Mouse (Mus musculus) right cerebral cortex, postnatal 36 days (tissue): Measurements from ENCODE around the gene Gpm6b.

Experiments
- DNase-seq, 2 experiments: peaks; one replicate each; pipeline ENCODE4 v3.0.0; 2022; ENCODE audit warnings: low spot score in 2 of 2, mixed read lengths in 1 of 2

Gpm6b gene

DNA sequence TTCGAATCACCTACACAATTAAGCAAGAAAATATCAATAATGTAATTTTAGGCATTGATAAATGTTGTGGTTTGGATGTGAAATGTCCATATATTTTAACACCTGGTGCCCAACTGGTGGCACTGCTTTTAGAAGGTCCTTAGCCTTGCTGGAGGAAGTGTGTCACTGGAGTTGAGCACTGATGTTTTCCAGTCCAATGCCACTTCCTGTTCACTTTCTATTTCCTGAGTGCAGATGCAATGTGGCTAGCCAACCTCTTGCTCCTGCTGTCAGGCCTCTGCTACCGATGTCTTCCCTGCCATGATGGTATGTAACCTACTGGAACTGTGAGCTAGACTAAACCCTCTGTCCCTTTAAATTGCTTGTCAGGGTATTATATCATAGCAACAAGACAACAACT lies 65.6 kb downstream of the Gpm6b start:
- no peak for DNase-seq

GRCm38 (mm10) chrX:166307437-166308222 lies 68.9 kb downstream of the Gpm6b start:
- DNase-seq = no peak

GRCm38 (mm10) chrX:166308798-166309197 lies 70.1 kb downstream of the Gpm6b start:
- DNase-seq = no peak

- DNase-seq = no peak
Observed at GRCm38 (mm10) chrX:166315251-166315650, 76.5 kb downstream of the Gpm6b start.

DNA sequence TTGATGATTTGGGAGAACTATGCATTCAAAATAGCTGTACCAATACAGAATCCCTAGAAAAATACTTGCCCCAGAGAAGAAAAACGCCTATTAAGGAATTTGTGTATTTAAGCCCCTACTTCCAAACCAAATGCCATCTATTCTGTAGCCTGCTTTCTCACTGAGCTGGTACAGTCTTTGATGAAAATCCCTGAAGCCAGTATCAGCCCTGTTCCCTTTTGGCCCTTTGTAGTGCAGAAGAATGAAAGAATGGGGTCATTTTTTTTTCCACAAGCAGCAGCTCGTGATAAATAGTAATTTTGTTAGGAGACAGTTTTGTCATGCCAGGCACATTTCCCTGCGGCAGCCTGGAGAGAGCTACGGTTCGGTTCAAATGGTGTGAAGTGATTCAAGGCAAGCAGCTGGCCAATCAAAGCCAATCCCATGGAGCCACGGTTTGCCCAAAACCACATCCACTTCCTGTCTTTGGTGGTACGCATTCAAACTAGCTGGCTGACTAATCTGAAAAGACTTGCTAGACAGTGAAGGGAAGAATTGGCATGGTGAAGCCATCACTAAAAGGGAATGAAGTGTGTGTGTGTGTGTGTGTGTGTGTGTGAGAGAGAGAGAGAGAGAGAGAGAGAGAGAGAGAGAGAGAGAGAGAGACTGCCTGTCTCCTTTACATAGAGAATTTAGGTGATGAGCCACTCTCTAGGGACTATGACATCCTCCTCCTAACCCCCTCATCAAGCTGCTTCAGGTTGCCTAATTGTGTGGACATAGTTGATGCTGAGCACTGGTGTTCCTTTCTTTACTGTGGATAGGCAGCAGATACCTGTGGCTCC lies 78.1 kb downstream of the Gpm6b start:
- peak in 1 of 2 experiments; percentile 28 for DNase-seq

DNA sequence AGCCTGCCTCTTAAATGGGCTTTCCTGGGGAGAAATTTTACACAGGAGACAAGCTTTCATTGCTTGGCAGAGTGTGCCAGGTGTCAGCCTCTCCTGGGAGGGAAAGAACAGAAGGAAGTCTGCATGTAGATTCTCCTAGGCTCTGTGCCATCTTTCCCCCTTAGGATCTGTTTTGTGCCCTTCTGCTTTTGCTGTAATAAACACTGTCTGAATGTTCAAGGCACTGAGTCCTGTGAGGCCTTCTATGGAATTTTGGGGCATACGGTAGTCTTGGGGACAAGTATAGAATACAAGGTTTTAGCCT lies 78.6 kb downstream of the Gpm6b start:
- DNase-seq = no peak

DNA sequence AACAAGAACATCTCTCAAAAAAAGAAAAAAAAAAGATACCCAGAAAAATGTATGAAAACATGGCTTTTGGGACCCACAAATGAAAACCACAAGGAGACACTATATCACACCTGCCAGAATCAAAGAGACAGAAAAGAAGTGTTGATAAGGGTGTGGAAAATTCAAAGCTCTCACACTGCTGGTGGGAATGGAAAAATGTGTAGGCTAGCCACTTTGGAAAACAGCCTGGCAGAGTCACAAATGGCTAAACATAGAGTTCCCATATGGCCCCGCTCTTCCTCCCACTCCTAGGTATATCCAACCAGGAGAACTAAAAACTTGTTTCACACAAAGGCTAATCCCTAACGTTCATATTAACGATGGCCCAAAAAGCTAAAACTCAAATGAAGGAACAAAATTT lies 84.5 kb downstream of the Gpm6b start:
- peak; percentile 14 to 55 for DNase-seq

GRCm38 (mm10) chrX:166327621-166328020 lies 88.9 kb downstream of the Gpm6b start:
- no peak for DNase-seq

GRCm38 (mm10) chrX:166328219-166328901 lies 89.6 kb downstream of the Gpm6b start:
- DNase-seq = no peak

DNA sequence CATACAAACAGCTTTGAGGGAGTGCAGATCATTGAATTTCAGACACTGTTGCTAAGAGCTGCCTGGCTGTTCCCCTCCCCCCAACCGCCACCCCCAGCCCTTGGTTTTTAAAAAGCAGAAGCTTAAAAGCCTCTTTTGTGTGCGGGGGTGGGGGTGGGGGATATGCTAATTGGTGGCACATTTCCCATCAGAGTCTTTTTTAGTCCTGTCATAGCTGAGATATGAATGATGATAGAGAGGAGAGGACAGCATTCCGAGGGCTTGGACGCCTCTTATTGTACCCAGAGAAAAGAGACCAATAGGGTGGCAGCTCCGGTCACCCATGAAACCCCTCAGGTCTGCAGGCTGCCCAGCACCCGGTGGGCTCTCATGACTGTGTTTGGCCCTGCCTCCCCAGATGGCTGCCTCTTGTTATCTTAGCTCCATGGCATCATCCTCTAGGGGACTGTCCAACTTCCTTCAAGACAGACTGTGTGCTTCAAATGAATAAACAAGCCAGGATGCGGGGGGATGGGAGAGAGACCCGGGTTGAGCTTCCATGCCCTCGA lies 90.3 kb downstream of the Gpm6b start:
- DNase-seq = no peak

- no peak for DNase-seq
Observed at GRCm38 (mm10) chrX:166334516-166335136, 95.9 kb downstream of the Gpm6b start.

DNA sequence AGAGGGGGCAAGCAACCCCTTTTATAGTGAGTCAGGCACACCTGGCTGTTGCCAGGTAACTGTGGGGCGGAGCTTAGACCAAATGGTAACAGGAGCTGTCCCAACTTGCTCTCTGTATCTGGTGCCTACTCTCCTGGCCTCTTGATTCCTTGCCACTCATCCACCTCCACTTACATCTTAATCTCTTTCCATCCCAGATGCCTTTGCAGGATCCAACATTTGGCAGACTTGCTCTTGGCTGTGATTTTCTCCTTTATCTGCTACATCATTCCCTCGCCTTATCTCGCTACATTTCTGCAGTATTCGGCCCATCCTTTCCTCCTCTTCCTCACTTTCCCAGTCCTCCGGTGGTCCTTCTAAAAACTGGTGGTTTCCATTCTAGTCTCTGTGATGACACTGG lies 99.6 kb downstream of the Gpm6b start:
- no peak for DNase-seq

GRCm38 (mm10) chrX:166338784-166339520 lies 100.2 kb downstream of the Gpm6b start:
- peak; percentile 52 to 69 for DNase-seq

DNA sequence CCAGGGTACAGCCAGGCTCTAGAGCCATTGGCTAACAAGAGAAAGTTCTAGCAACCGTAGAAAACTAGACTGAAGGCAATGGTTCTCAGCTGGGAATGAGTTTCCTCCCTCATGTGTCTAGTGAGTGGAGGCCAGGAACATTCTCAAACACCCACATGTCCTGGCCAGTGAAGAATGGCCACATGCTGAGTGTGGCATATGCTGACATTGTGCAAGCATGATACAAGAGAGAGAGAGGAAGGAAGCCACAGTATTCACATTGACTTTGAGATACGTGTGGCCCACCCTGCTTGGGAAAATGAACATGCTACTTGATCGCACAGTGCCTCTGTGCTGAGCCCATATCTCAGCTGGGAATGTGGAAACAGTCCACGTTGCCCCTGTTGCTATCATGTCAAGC lies 101.2 kb downstream of the Gpm6b start:
- DNase-seq = no peak

- DNase-seq = no peak
Observed at GRCm38 (mm10) chrX:166341795-166342194, 103.1 kb downstream of the Gpm6b start.

- DNase-seq = peak; percentile 49 to 56
Observed at GRCm38 (mm10) chrX:166344228-166345015, 105.7 kb downstream of the Gpm6b start.

GRCm38 (mm10) chrX:166348086-166348485 lies 109.4 kb downstream of the Gpm6b start:
- no peak for DNase-seq

GRCm38 (mm10) chrX:166348634-166349033 lies 109.9 kb downstream of the Gpm6b start:
- DNase-seq = no peak

DNA sequence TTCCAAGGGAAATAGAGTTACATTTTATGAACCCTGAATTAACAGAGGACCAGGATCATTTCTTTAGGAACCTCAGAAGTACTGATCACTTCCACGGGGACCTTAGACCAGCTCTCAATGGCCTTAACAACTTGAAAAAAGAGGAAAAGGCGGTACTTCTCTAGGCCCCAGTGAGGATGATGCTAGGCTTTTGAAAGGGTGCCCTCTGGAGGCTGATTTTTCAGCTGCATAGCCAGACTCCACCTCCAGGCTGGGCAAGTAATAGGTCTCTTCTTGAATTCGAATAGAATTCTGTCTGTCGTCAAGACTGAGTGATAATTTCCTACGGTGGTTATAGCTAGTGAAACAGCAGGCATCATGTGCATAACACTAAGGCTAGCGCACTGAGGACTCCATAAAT lies 113.1 kb downstream of the Gpm6b start:
- peak in 1 of 2 experiments; percentile 58 for DNase-seq

DNA sequence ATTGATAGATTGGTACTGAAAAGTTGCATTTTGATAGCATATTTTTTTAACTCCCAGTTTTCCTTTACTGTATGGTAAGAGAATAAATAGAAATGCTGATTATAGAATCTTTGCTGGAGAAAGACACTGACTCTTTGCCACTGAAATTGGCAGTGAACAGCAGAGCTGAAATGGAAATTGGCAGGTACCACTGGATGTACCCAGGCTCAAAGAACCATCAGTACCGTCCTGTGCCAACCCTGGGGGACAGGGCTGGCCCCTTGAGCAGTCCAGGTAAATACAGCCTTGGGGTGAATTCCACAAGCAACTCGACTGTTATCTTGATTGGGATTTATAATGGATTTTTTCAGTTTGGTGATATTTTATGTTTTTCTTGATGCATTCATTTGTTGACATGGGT lies 114.7 kb downstream of the Gpm6b start:
- DNase-seq = no peak
